Mouse (Mus musculus) E14TG2a.4 (cell line): ENCODE data around the gene Egf.
A peak's percentile ranks its signal among the peaks of the same experiment; 100 is the strongest.
"Not testable (repeated sequence)": the region's sequence is repeated elsewhere in the genome, so short reads cannot be mapped to it uniquely, and the experiment has no call there.

Experiments used
- H3K27me3 ChIP-seq: 2 replicates; pipeline ENCODE4 v1.6.1; 2014; ENCODE audit warnings: low read length, control low read depth; ENCODE audit not compliant: insufficient read depth
- H3K36me3 ChIP-seq: 2 replicates; pipeline ENCODE4 v1.6.1; 2014; ENCODE audit warnings: low read length, control low read depth; ENCODE audit not compliant: insufficient read depth
- H3K4me1 ChIP-seq: replicated peaks from 2 replicates; pipeline ENCODE4 v1.6.1; 2014; ENCODE audit warnings: low read depth, low read length, control low read depth
- H3K4me3 ChIP-seq: replicated peaks from 2 replicates; pipeline ENCODE4 v1.5.1; 2014; ENCODE audit warnings: mild to moderate bottlenecking, low read length
- H3K9me3 ChIP-seq: 2 replicates; pipeline ENCODE4 v1.6.1; 2014; ENCODE audit warnings: low read length, control low read depth
- CTCF ChIP-seq: conservative IDR thresholded peaks from 2 replicates; pipeline ENCODE4 v1.5.1; 2014; ENCODE audit warnings: low read length
- NANOG ChIP-seq: IDR thresholded peaks from 2 replicates; pipeline ENCODE4 v1.6.1; 2014; ENCODE audit warnings: borderline replicate concordance, low read length, mixed read lengths
- POU5F1 ChIP-seq: IDR thresholded peaks from 2 replicates; pipeline ENCODE4 v1.6.1; 2014; ENCODE audit warnings: low read length, borderline replicate concordance

The Egf gene

GRCm38 (mm10) chr3:129771210-129771609, 16.1 kb upstream of the Egf start:
- Histone ChIP-seq H3K36me3 (no peaks in the 10 kb centered on the region), H3K9me3 (no peaks in the 10 kb centered on the region), H3K4me3 (no peak overlapping the region), H3K4me1 (no peaks in the 10 kb centered on the region), H3K27me3 (no peaks in the 10 kb centered on the region)
- TF ChIP-seq NANOG (no peak), CTCF (no peak), POU5F1 (no peak)

DNA sequence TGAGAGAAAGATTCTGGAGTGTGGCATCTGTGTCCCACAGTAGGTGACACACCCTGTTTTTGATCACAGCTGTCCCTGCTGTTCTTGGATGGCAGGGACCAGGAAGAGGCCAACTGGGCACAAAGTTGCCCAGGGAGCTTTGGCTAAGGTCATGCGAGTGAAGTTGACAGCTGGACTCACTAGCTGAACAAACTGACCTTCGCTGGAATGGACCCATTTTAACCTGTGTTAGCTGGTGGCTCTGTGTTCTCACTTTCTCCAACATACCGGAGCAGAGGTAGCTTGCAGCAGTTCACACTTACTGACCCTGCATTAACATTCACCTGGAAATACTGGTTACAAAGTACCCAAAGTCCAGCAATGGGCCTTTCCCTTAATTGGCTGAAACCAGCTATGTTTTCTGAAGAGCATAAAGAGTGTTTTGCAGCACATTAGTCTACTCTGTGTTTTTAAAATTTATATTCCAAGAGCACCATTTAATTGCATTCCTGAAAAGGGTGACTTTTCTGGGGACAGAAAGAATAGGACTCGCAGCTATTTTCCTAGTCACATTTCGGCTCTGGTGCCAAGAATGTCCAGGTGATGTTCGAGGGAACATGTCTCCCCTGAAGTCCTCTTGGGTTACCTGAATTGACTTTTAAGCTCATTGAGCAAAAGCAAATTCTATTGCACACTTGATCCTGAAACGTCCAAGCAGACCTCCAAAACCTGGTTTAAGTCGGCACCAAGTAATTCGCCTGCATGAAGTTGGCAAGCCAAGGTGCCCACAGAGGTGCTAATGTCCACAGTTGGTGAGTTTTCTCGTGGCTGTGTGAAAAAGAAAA, 12.1 kb upstream of the Egf start:
- TF ChIP-seq NANOG = no peak
- no peak for TF ChIP-seq CTCF
- Histone ChIP-seq H3K36me3 (no peaks in the 10 kb centered on the region), H3K4me3 (no peak overlapping the region)

DNA sequence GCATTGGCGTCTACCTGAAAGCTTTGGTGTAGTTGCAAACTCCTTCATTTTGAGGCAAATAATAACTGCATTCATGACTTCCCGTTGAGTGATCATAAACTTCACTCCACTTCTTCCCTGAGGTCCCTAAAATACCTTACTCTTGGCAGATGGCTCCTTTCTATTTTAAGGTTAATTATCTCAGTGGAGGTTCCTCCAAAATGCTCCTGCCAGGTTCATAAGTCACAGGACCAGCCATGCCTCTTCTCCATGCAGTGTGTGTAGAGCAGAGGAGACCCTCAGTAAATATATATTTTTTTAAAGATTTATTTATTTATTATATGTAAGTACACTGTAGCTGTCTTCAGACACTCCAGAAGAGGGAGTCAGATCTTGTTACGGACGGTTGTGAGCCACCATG, 11.0 kb upstream of the Egf start:
- no peak overlapping the region for H3K4me3 ChIP-seq
- H3K4me1 ChIP-seq = no peaks in the 10 kb centered on the region
- TF ChIP-seq NANOG (no peak), POU5F1 (no peak), CTCF (no peak)

More for the DNA sequence above, 12.1 kb upstream of the Egf start:
- no peaks in the 10 kb centered on the region for H3K4me1 ChIP-seq
- peaks cover 22% of the 10 kb centered on the region for H3K9me3 ChIP-seq
- H3K27me3 ChIP-seq = no peaks in the 10 kb centered on the region

GRCm38 (mm10) chr3:129757599-129757998, 2.5 kb upstream of the Egf start:
- not testable (repeated sequence) for H3K36me3 ChIP-seq, H3K27me3 ChIP-seq, H3K4me3 ChIP-seq
- Histone ChIP-seq H3K9me3 (peaks cover 53% of the 10 kb centered on the region), H3K4me1 (peaks cover 27% of the 10 kb centered on the region)
- TF ChIP-seq NANOG = peak; percentile 63; the same call in 1 of the 2 replicates

More for the DNA sequence above, 11.0 kb upstream of the Egf start:
- no peaks in the 10 kb centered on the region for H3K36me3 ChIP-seq
- no peaks in the 10 kb centered on the region for H3K27me3 ChIP-seq
- peaks cover 31% of the 10 kb centered on the region for H3K9me3 ChIP-seq

DNA sequence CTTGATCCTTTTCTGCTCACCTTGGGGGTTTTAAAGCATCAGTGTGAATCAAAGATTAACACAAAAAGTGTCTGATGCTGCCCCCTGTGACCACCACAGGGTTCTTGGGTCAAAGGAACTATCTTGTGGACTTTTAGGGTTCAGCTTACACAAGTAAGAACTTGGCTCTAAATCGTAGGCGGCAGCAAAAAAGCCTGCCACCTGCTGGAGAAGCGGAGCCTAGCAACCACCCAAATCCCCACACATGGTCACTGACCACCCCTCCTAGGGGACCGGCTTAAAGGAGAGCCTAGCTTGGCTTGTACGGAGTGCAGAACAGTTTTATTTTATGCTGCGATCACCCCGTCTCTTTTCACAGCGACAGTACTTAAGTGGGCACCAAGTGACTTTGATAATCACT, 10.3 kb downstream of the Egf start:
- no peak for TF ChIP-seq NANOG
- peak; percentile 87 for TF ChIP-seq CTCF
- TF ChIP-seq POU5F1 = no peak
- Histone ChIP-seq H3K36me3 (no peaks in the 10 kb centered on the region), H3K27me3 (peaks cover 4% of the 10 kb centered on the region; the same call in 1 of the 2 replicates)

GRCm38 (mm10) chr3:129742781-129743180, 12.3 kb downstream of the Egf start:
- Histone ChIP-seq H3K27me3 (peaks cover 4% of the 10 kb centered on the region; the same call in 1 of the 2 replicates), H3K36me3 (no peaks in the 10 kb centered on the region), H3K4me3 (no peak overlapping the region), H3K9me3 (peaks cover 7% of the 10 kb centered on the region; the same call in 1 of the 2 replicates), H3K4me1 (no peaks in the 10 kb centered on the region)
- no peak for TF ChIP-seq CTCF
- no peak for TF ChIP-seq NANOG
- no peak for TF ChIP-seq POU5F1

More for the DNA sequence above, 10.3 kb downstream of the Egf start:
- H3K9me3 ChIP-seq = peaks cover 7% of the 10 kb centered on the region; the same call in 1 of the 2 replicates
- H3K4me3 ChIP-seq = no peak overlapping the region
- no peaks in the 10 kb centered on the region for H3K4me1 ChIP-seq

- Histone ChIP-seq H3K36me3 (no peaks in the 10 kb centered on the region), H3K27me3 (peaks cover 7% of the 10 kb centered on the region; the same call in 1 of the 2 replicates), H3K4me3 (no peak overlapping the region), H3K4me1 (no peaks in the 10 kb centered on the region), H3K9me3 (no peaks in the 10 kb centered on the region)
- TF ChIP-seq CTCF (no peak), NANOG (no peak), POU5F1 (no peak)
Measured at GRCm38 (mm10) chr3:129738291-129739183, 16.6 kb downstream of the Egf start.

DNA sequence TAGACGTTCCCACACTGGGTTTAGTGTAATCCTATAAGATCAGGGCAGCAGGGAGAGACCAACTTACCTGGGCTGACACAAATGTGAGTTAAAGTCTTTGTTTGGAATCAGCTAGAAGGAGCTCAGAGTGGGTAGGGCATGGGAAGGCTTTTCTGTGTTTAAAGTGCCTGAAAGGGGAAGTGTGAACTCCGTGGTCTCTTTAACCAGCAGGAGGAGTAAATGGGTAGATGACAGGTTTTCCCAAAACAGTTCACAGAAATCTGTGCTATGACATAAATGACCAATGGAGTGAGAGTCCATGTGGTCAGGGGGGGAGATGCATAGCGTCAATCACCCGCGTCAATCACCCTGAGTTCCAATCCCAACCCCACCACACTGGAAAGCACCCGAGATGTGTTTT, 23.5 kb downstream of the Egf start:
- TF ChIP-seq POU5F1 (no peak), NANOG (no peak), CTCF (no peak)
- Histone ChIP-seq H3K4me1 (no peaks in the 10 kb centered on the region), H3K4me3 (no peak overlapping the region), H3K27me3 (peaks cover 9% of the 10 kb centered on the region; the same call in 1 of the 2 replicates), H3K9me3 (no peaks in the 10 kb centered on the region), H3K36me3 (no peaks in the 10 kb centered on the region)
